Mouse (Mus musculus): ENCODE measurements around the gene Gm10974.

DNA sequence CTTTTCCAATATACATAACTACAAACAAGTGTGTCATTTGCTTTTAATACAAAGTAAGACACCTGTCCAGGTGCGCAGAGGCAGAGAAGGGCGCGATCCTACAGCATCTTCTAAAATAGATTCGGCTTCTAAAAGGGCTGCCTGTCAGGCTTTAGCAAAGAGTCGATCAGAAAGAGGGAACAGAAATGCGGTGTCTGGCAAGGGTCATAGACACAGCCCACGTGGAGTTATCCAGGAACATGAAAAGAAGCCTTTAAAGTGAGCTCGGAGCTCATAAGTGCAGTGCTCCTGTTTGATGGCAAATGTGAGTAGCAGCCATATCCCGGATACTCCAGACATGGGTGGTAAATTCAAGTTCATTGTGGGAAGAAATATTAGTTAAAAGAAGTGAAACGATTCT, 17.1 kb upstream of the Gm10974 start:
- TF ChIP-seq POLR2A (IDR thresholded peaks at IDR 0.05; ENCODE audit: low read depth, low read length) (no peak), CTCF (IDR thresholded peaks at IDR 0.05; ENCODE audit: borderline replicate concordance, insufficient read depth, low read length) (no peak)
